Mouse (Mus musculus): ENCODE data around the gene Ms4a10.

The Ms4a10 gene

DNA sequence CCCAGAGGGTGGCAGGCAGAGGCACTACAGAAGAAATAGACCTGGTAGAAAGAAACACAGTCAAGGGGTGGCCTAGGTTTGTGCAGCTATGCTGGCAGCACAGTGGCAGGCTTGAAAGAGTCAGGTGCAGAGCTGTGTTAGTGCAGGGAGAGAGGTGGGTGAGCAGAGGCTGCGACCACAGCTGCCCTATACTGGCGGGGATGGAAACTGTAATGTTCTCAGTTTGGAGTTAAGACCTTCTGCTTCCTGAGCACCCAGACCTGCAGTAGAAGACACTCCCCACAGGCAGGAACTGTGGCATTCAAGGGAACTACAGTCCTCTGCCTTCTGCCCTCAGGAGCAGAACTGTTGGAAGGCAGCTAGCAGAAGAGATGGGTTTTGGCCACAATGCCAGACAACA is 59.6 kb downstream of the Ms4a10 start:
- no peak for DNase-seq

DNA sequence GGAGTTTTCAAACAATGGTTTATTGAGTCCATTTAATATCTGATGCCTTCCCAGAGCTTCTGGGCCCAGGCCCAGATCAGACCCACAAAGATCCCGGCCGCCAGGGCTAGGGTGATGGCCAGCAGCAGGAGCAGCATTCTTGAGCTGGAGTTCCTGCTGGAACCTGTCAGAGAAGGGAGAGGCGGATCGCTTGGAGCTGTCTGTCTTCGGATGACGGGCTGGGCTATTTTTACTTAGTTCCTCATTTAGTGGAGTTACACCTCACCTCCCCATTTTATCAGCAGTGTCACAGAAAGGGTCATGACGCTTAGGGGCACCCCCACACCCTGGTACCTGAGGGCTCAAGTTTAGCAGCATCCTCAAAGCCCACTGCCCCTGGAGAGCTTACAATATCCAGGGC is 60.2 kb downstream of the Ms4a10 start:
- DNase-seq, result no peak
